Mouse (Mus musculus): ENCODE results near the gene Atrip.

GRCm38 (mm10) chr9:109087987-109088386 is 14.1 kb upstream of the Atrip start:
- TF ChIP-seq CTCF (IDR thresholded peaks at IDR 0.05; ENCODE audit: borderline replicate concordance, control insufficient read depth, extremely low read depth, insufficient read depth, low read length, poor library complexity) = no peak
- TF ChIP-seq POLR2A (IDR thresholded peaks at IDR 0.05; ENCODE audit: control insufficient read depth, extremely low read depth, insufficient read depth, low read length, poor library complexity) = no peak

All from thymus, adult 2 months (tissue).